Mouse (Mus musculus) thymus, postnatal 10 days (tissue): ENCODE measurements at regions not wholly inside any gene's neighbourhood (a gene's known extent, or its start where the extent isn't known, plus 50 kb on each side); places are given as distances from the start of the nearest gene placed in this dataset.

Source experiments
- DNase-seq, 2 experiments: peaks; one replicate each; pipeline ENCODE4 v3.0.0; 2021; ENCODE audit warnings: low spot score in 2 of 2

- no peak for DNase-seq
Observed at GRCm38 (mm10) chr3:149330716-149331115, 340.4 kb upstream of the Adgrl2 start.

GRCm38 (mm10) chr3:149330041-149330440 is 339.7 kb upstream of the Adgrl2 start:
- DNase-seq, result no peak

GRCm38 (mm10) chr3:149329615-149330014 is 339.3 kb upstream of the Adgrl2 start:
- DNase-seq, result no peak

DNA sequence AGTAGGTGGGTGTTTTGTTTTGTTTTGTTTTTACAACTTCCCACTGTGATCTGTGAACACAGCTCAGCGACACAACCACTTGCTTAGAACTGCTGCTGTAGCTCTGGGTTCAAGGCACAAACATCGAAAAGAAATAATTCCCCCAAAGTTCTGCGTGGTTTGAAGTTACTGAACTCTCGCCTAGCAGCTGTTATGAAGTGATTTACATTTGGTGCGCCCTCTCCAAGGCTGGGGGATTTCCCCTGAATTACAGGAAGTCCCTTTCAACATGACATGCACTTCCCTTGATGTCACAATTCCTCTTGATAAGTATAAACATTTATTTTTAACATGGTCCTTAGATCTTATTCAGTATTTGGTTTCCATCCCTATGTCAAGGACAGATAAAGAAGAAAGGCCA is 336.3 kb upstream of the Adgrl2 start:
- DNase-seq, result no peak

DNA sequence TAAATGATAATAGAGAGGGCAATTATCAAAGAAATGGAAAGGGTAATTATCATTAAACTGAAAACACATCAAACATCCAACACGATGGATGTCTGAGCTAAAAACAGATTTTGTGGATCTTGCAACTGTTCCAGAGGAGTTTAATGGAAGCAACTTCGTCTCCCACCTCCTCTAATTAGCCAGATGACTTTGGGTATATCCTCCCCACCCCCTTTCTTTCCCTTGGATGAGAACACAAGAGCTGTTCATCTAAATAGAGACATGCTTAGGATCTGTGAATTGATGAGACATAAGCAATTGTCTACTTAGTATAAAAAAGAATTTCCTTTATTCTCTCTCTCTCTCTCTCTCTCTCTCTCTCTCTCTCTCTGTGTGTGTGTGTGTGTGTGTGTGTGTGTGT is 333.7 kb upstream of the Adgrl2 start:
- DNase-seq, result no peak

DNA sequence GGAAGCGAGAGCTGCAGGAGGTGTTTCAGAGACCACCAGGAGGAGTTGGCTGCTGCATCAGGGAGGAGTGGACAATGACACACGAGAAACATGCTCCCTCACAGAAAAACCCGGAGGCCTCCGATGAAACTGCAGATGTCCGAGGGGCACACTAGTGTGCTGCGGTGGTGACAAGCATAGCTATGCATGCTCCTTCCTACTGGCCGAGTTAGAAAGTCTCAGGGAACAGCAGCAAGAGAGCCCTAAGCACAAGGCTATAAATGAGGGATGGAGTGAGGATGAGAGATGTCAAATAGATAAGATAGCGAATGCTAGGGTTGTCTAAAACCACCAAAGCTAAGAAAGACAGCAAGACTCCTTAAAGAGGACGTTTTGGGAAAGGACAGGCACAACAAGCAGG is 328.4 kb upstream of the Adgrl2 start:
- DNase-seq, result no peak

DNA sequence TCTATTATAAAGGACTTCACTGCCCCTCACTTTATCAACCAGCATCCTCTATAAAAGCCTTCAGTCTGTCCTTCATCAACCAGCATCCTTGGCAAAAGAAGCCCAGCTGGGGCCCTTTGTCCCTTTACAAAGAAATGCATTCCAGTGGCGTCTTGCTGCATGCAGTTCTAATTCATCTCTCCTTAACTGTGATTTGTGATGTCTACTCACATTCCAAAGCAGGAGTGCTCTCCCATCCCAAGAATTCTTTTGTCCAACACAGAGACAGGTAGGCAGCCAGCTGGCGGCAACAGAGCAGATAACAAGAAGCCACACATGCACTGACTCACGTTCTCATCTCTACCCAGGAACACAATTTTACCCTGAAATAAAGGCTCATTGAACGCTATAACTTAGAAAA is 323.9 kb upstream of the Adgrl2 start:
- DNase-seq, result no peak

- DNase-seq, result no peak
Observed at GRCm38 (mm10) chr3:149313217-149313616, 322.9 kb upstream of the Adgrl2 start.

DNA sequence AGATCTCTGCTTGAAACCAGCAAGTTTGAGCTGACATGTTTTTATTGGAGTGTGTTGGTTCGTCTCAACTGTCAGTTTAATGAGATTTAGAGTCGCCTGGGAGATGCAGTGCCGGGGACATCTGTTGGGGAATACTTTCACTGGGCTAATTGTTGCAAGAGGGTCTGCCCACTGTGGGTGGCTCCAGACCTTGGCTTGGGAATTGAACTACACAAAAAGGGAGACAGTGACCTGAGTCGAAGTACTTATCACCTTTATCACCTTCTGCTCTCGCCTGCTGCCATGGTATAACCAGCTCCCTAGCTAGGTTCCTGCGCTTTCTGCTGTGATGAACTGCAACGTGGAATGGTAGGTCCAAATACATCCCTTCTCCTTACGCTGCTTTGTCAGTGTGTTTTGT is 321.2 kb upstream of the Adgrl2 start:
- DNase-seq, result no peak

- DNase-seq, result no peak
Observed at GRCm38 (mm10) chr3:149306709-149307108, 316.4 kb upstream of the Adgrl2 start.

- DNase-seq, result no peak
Observed at GRCm38 (mm10) chr3:149306291-149306690, 315.9 kb upstream of the Adgrl2 start.

DNA sequence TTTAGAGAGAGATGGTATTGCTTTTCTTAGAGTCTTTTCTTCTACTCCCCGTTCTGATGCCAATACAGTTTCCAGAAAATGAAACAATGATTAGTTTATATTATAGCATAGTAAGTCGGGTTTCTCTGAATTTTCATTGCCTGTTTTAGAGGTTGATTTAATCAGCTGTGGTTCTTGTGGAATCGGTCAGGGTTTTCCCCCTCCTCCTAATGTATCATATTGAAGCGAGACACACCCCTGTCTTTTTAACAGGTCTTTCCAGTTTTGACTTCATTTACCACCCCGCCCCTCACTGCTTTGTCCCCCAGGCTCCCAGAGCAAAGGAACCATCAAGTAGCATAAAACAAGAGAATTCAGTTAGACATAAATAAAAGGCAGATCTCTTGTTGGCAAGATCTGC is 315.1 kb upstream of the Adgrl2 start:
- no peak for DNase-seq

- DNase-seq, result no peak
Observed at GRCm38 (mm10) chr3:149305011-149305413, 314.7 kb upstream of the Adgrl2 start.

DNA sequence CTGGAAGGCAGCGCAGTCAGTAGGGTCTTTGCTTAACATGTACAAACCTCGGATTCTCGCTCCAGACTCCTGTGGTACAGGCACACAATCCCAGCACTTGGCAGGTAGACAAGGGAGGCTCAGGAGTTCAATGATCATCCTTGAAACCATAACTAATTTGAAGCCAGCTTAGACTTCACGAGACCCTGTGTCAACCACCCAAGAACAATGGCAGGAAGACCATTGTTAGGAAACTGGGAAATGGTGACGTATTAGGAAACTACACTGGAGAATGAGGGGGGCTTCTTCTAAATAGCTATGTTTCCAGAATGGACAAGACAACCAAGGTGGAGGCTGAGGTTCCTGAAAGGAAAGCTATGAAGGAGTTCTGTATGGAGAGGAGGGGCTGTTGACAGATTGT is 313.1 kb upstream of the Adgrl2 start:
- no peak for DNase-seq

DNA sequence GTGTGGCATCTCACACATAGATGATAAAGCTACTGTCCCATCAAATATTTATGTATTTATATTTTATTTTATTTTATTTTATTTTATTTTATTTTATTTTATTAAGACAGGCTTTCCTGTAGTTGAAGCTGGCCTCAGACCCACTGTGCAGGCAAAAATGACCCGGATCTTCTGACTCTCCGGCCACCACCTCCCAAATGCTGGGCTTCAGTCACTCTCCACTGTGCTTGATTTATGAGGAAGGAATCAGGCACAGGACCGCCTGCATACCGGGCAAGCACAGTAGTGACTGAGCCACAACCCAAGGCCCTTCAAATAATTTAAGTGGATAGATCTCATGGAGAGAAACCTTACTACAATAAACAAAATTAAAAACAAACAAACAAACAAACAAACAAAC is 309.6 kb upstream of the Adgrl2 start:
- no peak for DNase-seq

- DNase-seq, result no peak
Observed at GRCm38 (mm10) chr3:149296419-149296962, 306.1 kb upstream of the Adgrl2 start.

DNA sequence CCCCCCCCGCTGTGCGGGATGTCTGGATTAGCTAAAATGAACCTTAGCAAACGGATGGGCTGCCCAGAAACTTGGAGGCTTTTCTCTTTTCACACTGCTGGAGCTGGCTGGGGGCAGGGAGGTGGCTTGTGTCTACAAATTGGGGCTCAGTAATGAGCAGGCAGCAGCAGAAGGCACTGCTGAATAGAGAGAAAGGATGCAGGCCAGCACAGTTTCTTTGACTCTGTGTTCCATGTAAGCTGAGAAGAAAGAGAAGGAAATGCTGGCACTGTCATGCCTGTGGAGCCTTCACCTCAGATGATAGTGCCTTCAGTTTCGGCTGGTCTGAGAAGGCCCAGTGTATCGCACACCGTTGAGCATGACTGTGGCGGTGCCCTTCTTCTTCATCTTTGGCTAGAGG is 305.6 kb upstream of the Adgrl2 start:
- no peak for DNase-seq

GRCm38 (mm10) chr3:149295257-149295831 is 305.0 kb upstream of the Adgrl2 start:
- DNase-seq, result no peak

DNA sequence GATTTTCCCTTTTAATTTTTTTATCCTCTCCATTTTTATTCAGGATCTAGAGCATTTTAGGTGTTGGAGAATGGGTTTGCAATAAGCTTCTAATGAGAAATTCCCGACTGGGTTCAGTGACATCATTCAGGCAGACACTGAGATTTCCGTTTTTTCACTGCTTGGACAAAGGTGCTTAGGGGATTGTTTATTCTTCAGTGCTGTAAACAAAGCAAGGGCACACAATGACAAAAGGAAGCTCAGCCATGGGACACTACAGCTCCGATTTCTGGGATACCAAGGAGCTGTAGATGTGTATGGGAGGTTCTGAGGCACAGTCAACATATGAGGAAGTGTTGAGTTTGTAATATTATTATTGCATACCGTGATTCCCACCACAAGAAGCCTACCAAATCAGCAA is 304.1 kb upstream of the Adgrl2 start:
- no peak for DNase-seq

GRCm38 (mm10) chr3:149292459-149292858 is 302.1 kb upstream of the Adgrl2 start:
- no peak for DNase-seq

- DNase-seq, result no peak
Observed at GRCm38 (mm10) chr3:149291473-149291872, 301.1 kb upstream of the Adgrl2 start.

DNA sequence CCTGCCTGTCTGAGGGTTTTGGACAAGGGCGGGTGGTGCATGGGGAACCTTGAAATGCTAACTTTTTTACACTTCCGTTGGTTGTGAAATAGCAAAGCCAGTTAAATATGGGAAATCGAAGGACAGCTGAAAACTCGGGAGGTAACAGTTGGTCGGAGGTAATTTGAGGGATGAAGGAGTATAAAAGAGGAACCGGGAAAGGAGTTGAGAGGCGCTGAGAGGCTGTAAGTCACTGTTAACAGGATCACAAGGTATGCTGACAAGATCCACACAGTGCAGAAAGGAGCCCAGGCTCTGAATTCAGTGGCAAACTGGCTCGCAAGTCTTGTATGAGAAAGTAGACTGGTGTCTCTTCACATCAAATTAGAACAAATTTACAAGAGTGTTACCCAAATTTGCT is 299.9 kb upstream of the Adgrl2 start:
- no peak for DNase-seq

GRCm38 (mm10) chr3:149287080-149287479 is 296.7 kb upstream of the Adgrl2 start:
- DNase-seq, result no peak

- DNase-seq, result no peak
Observed at GRCm38 (mm10) chr3:149284976-149285375, 294.6 kb upstream of the Adgrl2 start.
